Mouse (Mus musculus): ENCODE results near the gene Arhgap27. TPM values are rescaled to one million over a fixed set of nuclear protein-coding genes. Genes with fewer than 3 reads are reported as not detected.
A peak's percentile ranks its signal among the peaks of the same experiment; 100 is the strongest.

The Arhgap27 gene
- polyA plus RNA-seq, 1 experiment, result 0.31 TPM

- H3K4me2 ChIP-seq (ENCODE audit: low read depth), result no peak overlapping the region
- TF ChIP-seq MAX (IDR thresholded peaks at IDR 0.05; ENCODE audit: low read depth), result no peak
- no peak for TF ChIP-seq CEBPB (IDR thresholded peaks at IDR 0.05; ENCODE audit: insufficient read depth, poor library complexity, severe bottlenecking)
- no peak for TF ChIP-seq E2F4 (IDR thresholded peaks at IDR 0.05; ENCODE audit: insufficient read depth)
- TF ChIP-seq POLR2AphosphoS2 (IDR thresholded peaks at IDR 0.05; ENCODE audit: insufficient read length, low read depth), result no peak
- no peak for TF ChIP-seq TCF12 (IDR thresholded peaks at IDR 0.05; ENCODE audit: insufficient read depth, poor library complexity, severe bottlenecking)
- no peak for TF ChIP-seq POLR2A (IDR thresholded peaks at IDR 0.05; ENCODE audit: insufficient read length, low read depth)
- TF ChIP-seq USF1 (IDR thresholded peaks at IDR 0.05; ENCODE audit: low read depth), result no peak
- no peak for TF ChIP-seq SRF (IDR thresholded peaks at IDR 0.05; ENCODE audit: control insufficient read depth, insufficient read length, low read depth)
- TF ChIP-seq MYOG (IDR thresholded peaks at IDR 0.05; ENCODE audit: control insufficient read depth in 1 of 3, insufficient read depth in 1 of 3, insufficient read length in 2 of 3, low read depth in 2 of 3), result no peak
- no peak for TF ChIP-seq REST (IDR thresholded peaks at IDR 0.05; ENCODE audit: insufficient read depth, insufficient read length)
- no peak for TF ChIP-seq TCF3 (IDR thresholded peaks at IDR 0.05; ENCODE audit: insufficient read length, low read depth)
- TF ChIP-seq MYOD1 (IDR thresholded peaks at IDR 0.05; ENCODE audit: control insufficient read depth in 1 of 3, insufficient read length in 2 of 3, low read depth in 2 of 3), result no peak
- H3K36me3 ChIP-seq (ENCODE audit: control insufficient read depth, insufficient read depth), result no peaks in the 10 kb centered on the region
- no peak overlapping the region for H3ac ChIP-seq (ENCODE audit: control insufficient read depth, insufficient read length)
- H3K79me2 ChIP-seq (ENCODE audit: control insufficient read depth, insufficient read depth), result no peaks in the 10 kb centered on the region
- H3K4me3 ChIP-seq, result no peak overlapping the region
- H3K27me3 ChIP-seq (ENCODE audit: control insufficient read depth, insufficient read depth, insufficient read length), result peaks cover 7% of the 10 kb centered on the region
Measured at GRCm38 (mm10) chr11:103335561-103335960, 27.9 kb downstream of the Arhgap27 start.

- no peak overlapping the region for H3K4me3 ChIP-seq
- no peaks in the 10 kb centered on the region for H3K79me2 ChIP-seq (ENCODE audit: control insufficient read depth, insufficient read depth)
- no peak overlapping the region for H3K4me2 ChIP-seq (ENCODE audit: low read depth)
- H3K36me3 ChIP-seq (ENCODE audit: control insufficient read depth, insufficient read depth), result no peaks in the 10 kb centered on the region
- peaks cover 7% of the 10 kb centered on the region for H3K27me3 ChIP-seq (ENCODE audit: control insufficient read depth, insufficient read depth, insufficient read length)
- H3ac ChIP-seq (ENCODE audit: control insufficient read depth, insufficient read length), result no peak overlapping the region
- TF ChIP-seq POLR2AphosphoS2 (IDR thresholded peaks at IDR 0.05; ENCODE audit: insufficient read length, low read depth) (no peak), MAX (IDR thresholded peaks at IDR 0.05; ENCODE audit: low read depth) (no peak), USF1 (IDR thresholded peaks at IDR 0.05; ENCODE audit: low read depth) (no peak), TCF12 (IDR thresholded peaks at IDR 0.05; ENCODE audit: insufficient read depth, poor library complexity, severe bottlenecking) (no peak), MYOG (IDR thresholded peaks at IDR 0.05; ENCODE audit: control insufficient read depth in 1 of 3, insufficient read depth in 1 of 3, insufficient read length in 2 of 3, low read depth in 2 of 3) (no peak), SRF (IDR thresholded peaks at IDR 0.05; ENCODE audit: control insufficient read depth, insufficient read length, low read depth) (no peak), REST (IDR thresholded peaks at IDR 0.05; ENCODE audit: insufficient read depth, insufficient read length) (no peak), TCF3 (IDR thresholded peaks at IDR 0.05; ENCODE audit: insufficient read length, low read depth) (no peak), CEBPB (IDR thresholded peaks at IDR 0.05; ENCODE audit: insufficient read depth, poor library complexity, severe bottlenecking) (no peak), E2F4 (IDR thresholded peaks at IDR 0.05; ENCODE audit: insufficient read depth) (no peak), MYOD1 (IDR thresholded peaks at IDR 0.05; ENCODE audit: control insufficient read depth in 1 of 3, insufficient read length in 2 of 3, low read depth in 2 of 3) (no peak), POLR2A (IDR thresholded peaks at IDR 0.05; ENCODE audit: insufficient read length, low read depth) (no peak)
Measured at GRCm38 (mm10) chr11:103334925-103335324, 28.6 kb downstream of the Arhgap27 start.

GRCm38 (mm10) chr11:103333719-103334398 is 29.6 kb downstream of the Arhgap27 start:
- Histone ChIP-seq H3ac (ENCODE audit: control insufficient read depth, insufficient read length) (no peak overlapping the region), H3K4me3 (no peak overlapping the region), H3K36me3 (ENCODE audit: control insufficient read depth, insufficient read depth) (no peaks in the 10 kb centered on the region), H3K27me3 (ENCODE audit: control insufficient read depth, insufficient read depth, insufficient read length) (peaks cover 7% of the 10 kb centered on the region), H3K79me2 (ENCODE audit: control insufficient read depth, insufficient read depth) (no peaks in the 10 kb centered on the region), H3K4me2 (ENCODE audit: low read depth) (no peak overlapping the region)
- TF ChIP-seq MYOD1 (IDR thresholded peaks at IDR 0.05; ENCODE audit: control insufficient read depth in 1 of 3, insufficient read length in 2 of 3, low read depth in 2 of 3), result peak in 1 of 3 experiments; percentile 24
- TF ChIP-seq SRF (IDR thresholded peaks at IDR 0.05; ENCODE audit: control insufficient read depth, insufficient read length, low read depth), result no peak

- Histone ChIP-seq H3ac (ENCODE audit: control insufficient read depth, insufficient read length) (no peak overlapping the region), H3K4me3 (no peak overlapping the region), H3K27me3 (ENCODE audit: control insufficient read depth, insufficient read depth, insufficient read length) (peaks cover 7% of the 10 kb centered on the region), H3K4me2 (ENCODE audit: low read depth) (peak overlapping the region; percentile 43), H3K36me3 (ENCODE audit: control insufficient read depth, insufficient read depth) (no peaks in the 10 kb centered on the region), H3K79me2 (ENCODE audit: control insufficient read depth, insufficient read depth) (no peaks in the 10 kb centered on the region)
- TF ChIP-seq SRF (IDR thresholded peaks at IDR 0.05; ENCODE audit: control insufficient read depth, insufficient read length, low read depth) (no peak), USF1 (IDR thresholded peaks at IDR 0.05; ENCODE audit: low read depth) (peak; percentile 24)
Measured at GRCm38 (mm10) chr11:103332890-103333651, 30.4 kb downstream of the Arhgap27 start.

Measured in myocyte (in vitro differentiated cells).